Mouse (Mus musculus): ENCODE data around the gene Edf1. TPM values are rescaled to one million over a fixed set of nuclear protein-coding genes. Genes with fewer than 3 reads are reported as not detected.

Gene Edf1
- polyA plus RNA-seq, 1 experiment from 2014 or later, result 387 TPM

- Histone ChIP-seq H3K4me3 (replicated peaks) (no peak overlapping the region), H3K27ac (no peak overlapping the region), H3K9ac (replicated peaks) (no peak overlapping the region; the same call in 1 of the 2 replicates), H3K4me1 (replicated peaks) (peaks cover 8% of the 10 kb centered on the region), H3K36me3 (peaks cover 81% of the 10 kb centered on the region), H3K4me2 (replicated peaks) (no peak overlapping the region), H3K9me3 (no peaks in the 10 kb centered on the region), H3K27me3 (no peaks in the 10 kb centered on the region)
- 87% methylated on average over 6 of the region's 6 CpGs for WGBS
- ATAC-seq, result no peak
Measured at GRCm38 (mm10) chr2:25568473-25569019, 10.9 kb downstream of the Edf1 start.

DNA sequence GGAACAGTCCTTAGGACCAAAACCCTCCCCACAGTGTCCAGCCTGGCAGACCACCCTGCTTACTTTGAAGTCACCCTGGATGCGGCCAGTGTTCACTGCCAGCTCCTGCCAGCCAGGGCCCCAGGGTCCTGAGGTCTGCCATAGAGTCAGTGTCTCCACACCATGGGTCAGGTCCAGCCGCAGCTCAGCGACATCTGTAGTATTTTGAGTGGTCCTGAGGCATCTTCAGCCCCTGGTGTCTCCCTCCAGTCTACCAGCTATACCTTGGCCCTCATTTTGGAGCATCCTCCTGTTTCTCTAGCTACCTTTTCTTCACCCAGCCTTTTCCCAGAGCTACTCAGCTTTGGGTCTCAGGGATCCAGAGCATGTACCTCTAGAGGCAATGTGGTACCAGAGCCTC lies 11.7 kb downstream of the Edf1 start:
- Histone ChIP-seq H3K36me3 (peaks cover 74% of the 10 kb centered on the region), H3K4me1 (replicated peaks) (peaks cover 16% of the 10 kb centered on the region), H3K9ac (replicated peaks) (no peak overlapping the region), H3K4me3 (replicated peaks) (no peak overlapping the region), H3K27ac (no peak overlapping the region), H3K4me2 (replicated peaks) (no peak overlapping the region), H3K9me3 (no peaks in the 10 kb centered on the region), H3K27me3 (no peaks in the 10 kb centered on the region)
- WGBS, result 89% methylated on average over 3 of the region's 3 CpGs
- no peak for ATAC-seq

GRCm38 (mm10) chr2:25571221-25571620 lies 13.6 kb downstream of the Edf1 start:
- no peaks in the 10 kb centered on the region for H3K9me3 ChIP-seq
- peaks cover 55% of the 10 kb centered on the region for H3K36me3 ChIP-seq
- H3K4me2 ChIP-seq (replicated peaks), result no peak overlapping the region
- no peak overlapping the region for H3K27ac ChIP-seq
- H3K9ac ChIP-seq (replicated peaks), result 0 out of 2 replicates have a peak overlapping the region, but pooled peaks have one; percentile 14
- peaks cover 8% of the 10 kb centered on the region for H3K27me3 ChIP-seq
- ATAC-seq, result no peak
- 99% methylated on average over 4 of the region's 4 CpGs for WGBS
- no peak overlapping the region for H3K4me3 ChIP-seq (replicated peaks)
- H3K4me1 ChIP-seq (replicated peaks), result peaks cover 23% of the 10 kb centered on the region

GRCm38 (mm10) chr2:25573068-25573467 lies 15.4 kb downstream of the Edf1 start:
- Histone ChIP-seq H3K27me3 (peaks cover 26% of the 10 kb centered on the region), H3K4me2 (replicated peaks) (peak overlapping the region; percentile 97; the same call in 1 of the 2 replicates), H3K9me3 (no peaks in the 10 kb centered on the region), H3K9ac (replicated peaks) (no peak overlapping the region; the same call in 1 of the 2 replicates), H3K4me3 (replicated peaks) (peak overlapping the region; percentile 60; the same call in 1 of the 2 replicates), H3K27ac (no peak overlapping the region), H3K36me3 (peaks cover 38% of the 10 kb centered on the region), H3K4me1 (replicated peaks) (peaks cover 38% of the 10 kb centered on the region)
- no peak for ATAC-seq
- WGBS, result 95% methylated on average over 2 of the region's 2 CpGs

DNA sequence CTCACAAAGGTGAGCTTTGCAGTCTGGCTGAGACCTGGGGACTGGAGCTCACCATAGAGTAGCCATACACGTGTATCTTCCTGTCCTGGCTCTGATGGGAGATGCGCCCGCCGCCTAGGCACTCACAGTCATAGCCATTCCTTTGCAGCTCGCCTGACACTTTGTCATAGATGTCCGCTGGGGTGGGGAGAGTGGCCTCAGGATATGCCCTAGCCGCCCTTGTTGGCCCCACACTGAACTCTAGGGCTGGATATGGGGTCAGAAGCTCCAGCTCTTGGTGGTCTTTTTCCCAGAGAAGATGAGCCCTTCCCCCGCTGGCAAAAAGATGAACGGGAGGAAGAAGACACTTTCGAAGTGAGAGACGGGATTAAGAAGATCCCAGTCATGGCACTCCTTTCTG lies 16.5 kb downstream of the Edf1 start:
- H3K9ac ChIP-seq (replicated peaks), result peak overlapping the region; percentile 79
- H3K4me2 ChIP-seq (replicated peaks), result peak overlapping the region; percentile 97
- H3K27me3 ChIP-seq, result peaks cover 37% of the 10 kb centered on the region
- H3K4me1 ChIP-seq (replicated peaks), result peaks cover 46% of the 10 kb centered on the region
- WGBS, result 18% methylated on average over 11 of the region's 11 CpGs
- no peaks in the 10 kb centered on the region for H3K9me3 ChIP-seq
- H3K36me3 ChIP-seq, result peaks cover 27% of the 10 kb centered on the region
- H3K27ac ChIP-seq, result peak overlapping the region; percentile 90
- peak; percentile 1 for ATAC-seq
- peak overlapping the region; percentile 60 for H3K4me3 ChIP-seq (replicated peaks)

GRCm38 (mm10) chr2:25574579-25575431 lies 17.2 kb downstream of the Edf1 start, which contains the start of the genes Mamdc4 and Phpt1:
TSS of gene Mamdc4 (minus strand) at chr2:25574845.
TSS of gene Phpt1 (minus strand) at chr2:25575224.
- no peaks in the 10 kb centered on the region for H3K9me3 ChIP-seq
- peak within 1 kb of the TSS; percentile 60 for H3K4me3 ChIP-seq (replicated peaks)
- WGBS, result 0% methylated on average over 44 of the region's 45 CpGs
- H3K4me2 ChIP-seq (replicated peaks), result peak within 1 kb of the TSS; percentile 97
- H3K9ac ChIP-seq (replicated peaks), result peak within 1 kb of the TSS; percentile 79
- H3K36me3 ChIP-seq, result peaks cover 21% of the 10 kb centered on the region
- H3K4me1 ChIP-seq (replicated peaks), result peaks cover 53% of the 10 kb centered on the region
- peak; percentile 99 for ATAC-seq
- peak within 1 kb of the TSS; percentile 90 for H3K27ac ChIP-seq
- peaks cover 44% of the 10 kb centered on the region for H3K27me3 ChIP-seq

DNA sequence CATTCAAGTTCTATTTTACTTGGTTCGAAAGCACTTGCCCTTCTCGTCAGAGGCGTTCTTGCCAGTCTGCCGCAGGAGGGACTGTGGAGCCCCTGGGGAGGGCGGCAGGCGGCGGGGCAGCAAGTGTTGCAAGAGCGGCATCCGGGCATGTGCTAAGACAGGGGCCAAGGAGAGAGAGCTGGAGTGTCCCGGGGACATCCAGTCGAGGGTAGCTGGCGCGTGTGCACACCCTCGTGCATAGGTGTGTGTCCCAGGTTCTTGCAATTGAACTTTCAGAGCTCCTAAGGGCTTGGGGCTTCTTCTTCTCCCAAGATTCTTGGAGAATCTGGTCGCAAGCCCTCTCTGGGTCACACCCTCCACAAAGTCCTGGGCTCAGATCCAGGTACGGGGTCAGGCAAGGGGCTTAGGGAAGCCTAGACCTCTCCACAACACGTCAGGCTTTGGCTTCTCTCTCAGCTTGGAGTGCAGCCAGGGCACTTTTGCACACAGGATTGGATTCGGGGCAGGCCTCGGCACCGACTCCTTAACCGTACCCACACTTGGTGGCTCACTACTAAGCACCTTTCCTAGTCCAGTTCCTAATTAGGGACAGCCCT lies 17.9 kb downstream of the Edf1 start:
- Histone ChIP-seq H3K27me3 (peaks cover 51% of the 10 kb centered on the region), H3K4me2 (replicated peaks) (peak overlapping the region; percentile 97), H3K27ac (peak overlapping the region; percentile 90), H3K4me1 (replicated peaks) (peaks cover 59% of the 10 kb centered on the region), H3K36me3 (peaks cover 14% of the 10 kb centered on the region), H3K9ac (replicated peaks) (peak overlapping the region; percentile 67), H3K9me3 (no peaks in the 10 kb centered on the region), H3K4me3 (replicated peaks) (peak overlapping the region; percentile 60)
- WGBS, result 14% methylated on average over 21 of the region's 21 CpGs
- ATAC-seq, result peak; percentile 0; the same call in 1 of the 2 replicates

DNA sequence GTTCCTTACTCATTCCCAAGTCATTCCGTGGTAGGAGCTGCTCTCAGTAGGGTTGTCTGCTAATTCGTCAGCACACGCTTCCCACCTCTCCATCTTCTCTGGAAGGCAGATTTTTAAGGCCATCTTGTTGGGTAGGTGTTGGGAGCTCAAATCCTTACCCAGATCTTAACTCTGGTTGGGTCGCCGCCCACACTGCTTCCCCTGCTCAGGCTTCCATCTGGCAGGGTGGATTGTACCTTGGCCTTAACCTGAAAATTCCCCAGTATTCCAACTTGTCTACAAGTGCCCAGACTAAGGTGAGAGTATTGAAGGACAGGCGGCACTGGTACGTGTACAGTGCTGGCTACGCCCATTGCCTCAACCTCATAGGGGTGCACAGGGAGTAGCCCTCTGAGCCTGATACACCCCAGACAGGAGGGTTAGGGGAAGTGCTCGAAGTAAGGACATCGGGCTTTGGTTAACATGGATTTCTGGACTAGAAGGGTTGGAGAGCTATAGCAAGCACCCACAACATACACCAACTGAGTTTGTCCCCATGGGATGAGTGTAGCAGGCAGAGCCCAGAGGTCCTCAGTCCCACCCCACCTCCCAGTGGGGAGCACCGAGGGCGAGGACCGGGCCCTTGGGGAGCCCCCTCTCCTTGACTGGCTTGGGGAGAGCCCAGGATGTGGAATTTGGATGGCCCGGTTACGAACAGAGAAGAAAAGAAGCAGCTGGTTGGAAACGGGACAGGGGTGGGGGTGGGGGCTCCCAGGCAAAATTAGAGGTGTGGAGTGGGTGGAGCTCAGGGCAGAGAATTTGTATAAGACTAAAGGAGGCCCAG lies 18.6 kb downstream of the Edf1 start:
- peaks cover 66% of the 10 kb centered on the region for H3K4me1 ChIP-seq (replicated peaks)
- WGBS, result 73% methylated on average over 16 of the region's 16 CpGs
- no peak overlapping the region; the same call in 1 of the 2 replicates for H3K9ac ChIP-seq (replicated peaks)
- H3K27me3 ChIP-seq, result peaks cover 58% of the 10 kb centered on the region
- ATAC-seq, result no peak
- H3K4me3 ChIP-seq (replicated peaks), result peak overlapping the region; percentile 60
- peaks cover 8% of the 10 kb centered on the region; the same call in 1 of the 2 replicates for H3K36me3 ChIP-seq
- no peak overlapping the region for H3K27ac ChIP-seq
- peak overlapping the region; percentile 97 for H3K4me2 ChIP-seq (replicated peaks)
- no peaks in the 10 kb centered on the region for H3K9me3 ChIP-seq

DNA sequence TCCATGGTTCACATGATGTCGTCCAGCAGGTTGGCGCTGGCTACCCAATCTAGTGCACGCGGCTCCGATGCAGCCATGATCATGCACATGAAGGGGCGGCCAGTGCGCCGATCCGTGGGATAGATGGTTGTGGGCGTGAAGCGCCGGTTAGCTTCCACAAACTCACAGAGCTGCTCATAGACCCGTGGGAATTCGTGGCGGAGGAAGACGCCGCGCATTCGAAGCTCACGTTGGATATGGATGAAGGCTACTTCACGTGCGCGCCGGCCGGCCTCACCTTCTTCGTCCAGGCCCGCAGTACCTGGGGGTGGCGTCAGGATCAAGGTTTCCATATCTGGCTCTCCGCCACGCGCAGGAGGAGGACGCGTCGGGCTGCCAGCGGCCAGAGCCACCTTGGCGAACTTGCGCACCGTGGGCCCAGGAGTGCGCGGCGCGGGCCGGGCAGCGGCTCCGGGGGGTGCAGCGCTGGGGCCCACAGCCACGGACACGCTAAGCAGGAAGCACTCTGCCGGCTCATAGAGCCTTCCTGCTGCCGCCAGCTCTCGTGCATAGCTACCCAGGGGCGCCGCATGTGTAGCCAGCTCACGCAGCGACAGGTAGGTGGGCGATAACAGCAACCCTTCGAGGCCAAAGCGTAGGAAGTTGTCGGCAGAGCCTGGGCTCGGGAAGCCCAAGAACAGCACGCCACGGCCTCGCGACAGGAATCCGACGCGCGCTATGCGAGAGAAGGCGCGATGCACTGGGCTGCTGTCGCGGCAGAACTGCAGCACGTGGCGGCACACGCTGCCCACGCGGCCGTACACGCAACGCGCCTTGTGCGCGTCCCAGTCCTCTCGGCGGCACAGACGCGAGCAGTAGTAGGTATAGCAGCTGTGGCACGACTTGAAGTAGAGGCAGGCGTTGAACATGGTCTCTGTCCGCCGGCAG lies 19.6 kb downstream of the Edf1 start:
- peaks cover 58% of the 10 kb centered on the region for H3K27me3 ChIP-seq
- H3K36me3 ChIP-seq, result no peaks in the 10 kb centered on the region
- ATAC-seq, result no peak
- no peak overlapping the region for H3K27ac ChIP-seq
- peak overlapping the region; percentile 46 for H3K4me2 ChIP-seq (replicated peaks)
- peaks cover 74% of the 10 kb centered on the region for H3K4me1 ChIP-seq (replicated peaks)
- H3K9ac ChIP-seq (replicated peaks), result no peak overlapping the region
- H3K9me3 ChIP-seq, result no peaks in the 10 kb centered on the region
- H3K4me3 ChIP-seq (replicated peaks), result peak overlapping the region; percentile 23
- WGBS, result 13% methylated on average over 92 of the region's 92 CpGs

GRCm38 (mm10) chr2:25577951-25578795 lies 20.5 kb downstream of the Edf1 start:
- Histone ChIP-seq H3K4me1 (replicated peaks) (peaks cover 79% of the 10 kb centered on the region), H3K27me3 (peaks cover 58% of the 10 kb centered on the region), H3K27ac (no peak overlapping the region), H3K9me3 (no peaks in the 10 kb centered on the region), H3K4me2 (replicated peaks) (peak overlapping the region; percentile 46), H3K9ac (replicated peaks) (no peak overlapping the region), H3K4me3 (replicated peaks) (peak overlapping the region; percentile 23), H3K36me3 (peaks cover 4% of the 10 kb centered on the region)
- ATAC-seq, result no peak
- WGBS, result 4% methylated on average over 75 of the region's 75 CpGs
